27 mouse cellular contexts compared by ENCODE assay signal in genomic region chr3:90575320-90575719, GRCm38 (mm10). TPM values are rescaled to one million over a fixed set of nuclear protein-coding genes. Genes with fewer than 3 reads are reported as not detected.
"Had no signal": no experiment of that assay in that cellular context is flagged by ENCODE, and none has a peak within 500 bp of the region (broad histone marks: within the 10 kb centered on the region; RNA-seq: fewer than 3 reads in every experiment).

No protein-coding gene starts in this region.

- H3K27ac ChIP-seq: limb, embryonic 10.5 days; limb, embryonic 13.5 days; liver, embryonic 12.5 days; liver, embryonic 15.5 days; lung, embryonic 15.5 days; midbrain, embryonic 10.5 days; midbrain, embryonic 13.5 days had no signal

- H3K9ac ChIP-seq: limb, embryonic 13.5 days; liver, embryonic 12.5 days; liver, embryonic 15.5 days; lung, embryonic 15.5 days; midbrain, embryonic 13.5 days; stomach, embryonic 15.5 days had no signal

- H3K27me3 ChIP-seq: limb, embryonic 13.5 days; liver, embryonic 12.5 days; liver, embryonic 15.5 days; lung, embryonic 15.5 days; midbrain, embryonic 13.5 days; stomach, embryonic 15.5 days had no signal

- H3K36me3 ChIP-seq: limb, embryonic 10.5 days; limb, embryonic 13.5 days; liver, embryonic 12.5 days; liver, embryonic 15.5 days; lung, embryonic 15.5 days; midbrain, embryonic 10.5 days; midbrain, embryonic 13.5 days; stomach, embryonic 15.5 days had no signal

- H3K4me3 ChIP-seq: limb, embryonic 10.5 days; limb, embryonic 13.5 days; liver, embryonic 12.5 days; liver, embryonic 15.5 days; lung, embryonic 15.5 days; megakaryocyte, embryonic 14.5 days; midbrain, embryonic 10.5 days; midbrain, embryonic 13.5 days; stomach, embryonic 15.5 days had no signal

- DNase-seq: kidney, adult 18-20 months; kidney, adult 9 months; kidney, postnatal 25 days; layer of hippocampus, postnatal 36 days; liver; lung, adult 18-20 months; lung, postnatal 10 days; lung, postnatal 36 days; right cerebral cortex, postnatal 4 days; spleen, adult 18-20 months; thymus, postnatal 25 days had no signal

- ATAC-seq: intestine, embryonic 16.5 days; liver, embryonic 12.5 days; midbrain, embryonic 13.5 days; midbrain, embryonic 16.5 days had no signal

- H3K4me1 ChIP-seq: limb, embryonic 10.5 days; liver, embryonic 12.5 days; liver, embryonic 15.5 days; lung, embryonic 15.5 days; midbrain, embryonic 10.5 days; midbrain, embryonic 13.5 days had no signal

- H3K4me2 ChIP-seq: limb, embryonic 13.5 days; liver, embryonic 12.5 days; liver, embryonic 15.5 days; lung, embryonic 15.5 days; midbrain, embryonic 13.5 days; stomach, embryonic 15.5 days had no signal

- H3K9me3 ChIP-seq: limb, embryonic 10.5 days; limb, embryonic 13.5 days; liver, embryonic 12.5 days; liver, embryonic 15.5 days; lung, embryonic 15.5 days; midbrain, embryonic 10.5 days; midbrain, embryonic 13.5 days; stomach, embryonic 15.5 days had no signal

RNA-seq across cellular contexts. Expression of gene S100a2, which starts 14.7 kb away (rescaled TPM):
- polyA plus RNA-seq: intestine, embryonic 16.5 days; kidney, embryonic 16.5 days; limb, embryonic 10.5 days; limb, embryonic 13.5 days; liver, embryonic 12.5 days; liver, embryonic 15.5 days; lung, embryonic 15.5 days; midbrain, embryonic 10.5 days; midbrain, embryonic 13.5 days; midbrain, embryonic 16.5 days; neural tube, embryonic 11.5 days; neural tube, embryonic 14.5 days; stomach, embryonic 15.5 days; urinary bladder, adult 2 months had no signal

RNA-seq across cellular contexts. Expression of gene S100a3, which starts 14.9 kb away (rescaled TPM):
- polyA plus RNA-seq: limb, embryonic 10.5 days; liver, embryonic 15.5 days; midbrain, embryonic 10.5 days; midbrain, embryonic 13.5 days; midbrain, embryonic 16.5 days; neural tube, embryonic 11.5 days had no signal

RNA-seq across cellular contexts. Expression of gene Gm42674, which starts 26.4 kb away (rescaled TPM):
- polyA plus RNA-seq: intestine, embryonic 16.5 days; kidney, embryonic 16.5 days; limb, embryonic 10.5 days; limb, embryonic 13.5 days; liver, embryonic 12.5 days; liver, embryonic 15.5 days; lung, embryonic 15.5 days; midbrain, embryonic 10.5 days; midbrain, embryonic 13.5 days; midbrain, embryonic 16.5 days; neural tube, embryonic 11.5 days; neural tube, embryonic 14.5 days; stomach, embryonic 15.5 days; thymus, postnatal 0 days had no signal

RNA-seq across cellular contexts. Expression of gene S100a4, which starts 28.3 kb away (rescaled TPM):
- polyA plus RNA-seq: midbrain, embryonic 16.5 days; neural tube, embryonic 11.5 days; neural tube, embryonic 14.5 days had no signal

RNA-seq across cellular contexts. Expression of gene S100a5, which starts 33.0 kb away (rescaled TPM):
- polyA plus RNA-seq: limb, embryonic 10.5 days; limb, embryonic 13.5 days; liver, embryonic 12.5 days; liver, embryonic 15.5 days; lung, embryonic 15.5 days; midbrain, embryonic 10.5 days; midbrain, embryonic 13.5 days; midbrain, embryonic 16.5 days; neural tube, embryonic 11.5 days; neural tube, embryonic 14.5 days had no signal
